Mouse (Mus musculus) lung, postnatal 0 days (tissue): Measurements from ENCODE around the gene Trio.

Experiments
- CTCF ChIP-seq: IDR thresholded peaks from 2 replicates; pipeline ENCODE4 v1.5.1; 2016; ENCODE audit warnings: antibody characterized with exemption, mild to moderate bottlenecking
- EP300 ChIP-seq: IDR thresholded peaks from 2 replicates; pipeline ENCODE4 v1.6.1; 2016; ENCODE audit warnings: antibody characterized with exemption, mild to moderate bottlenecking, control low read depth

GRCm38 (mm10) chr15:27850904-27851303 lies 174.7 kb downstream of the Trio start:
- TF ChIP-seq CTCF (peak; percentile 76), EP300 (no peak)
